Mouse (Mus musculus) hindbrain, embryonic 10.5 days (tissue): Measurements from ENCODE around the gene Phospho1. TPM values are rescaled to one million over a fixed set of nuclear protein-coding genes. Genes with fewer than 3 reads are reported as not detected.

Source experiments
- DNase-seq: peaks from one replicate; pipeline ENCODE4 v3.0.0-alpha.2; 2017; ENCODE audit warnings: low spot score
- H3K27ac ChIP-seq: fragments of 300-500 bp; sonication (generic); 2 replicates; pipeline ENCODE4 v1.5.1; 2016; ENCODE audit warnings: mild to moderate bottlenecking, moderate library complexity
- H3K27me3 ChIP-seq: fragments of 300-500 bp; sonication (generic); 2 replicates; pipeline ENCODE4 v1.6.1; 2016; ENCODE audit warnings: mild to moderate bottlenecking; ENCODE audit not compliant: poor library complexity, insufficient read depth, severe bottlenecking
- H3K36me3 ChIP-seq: fragments of 300-500 bp; sonication (generic); 2 replicates; pipeline ENCODE4 v1.6.1; 2016; ENCODE audit warnings: mild to moderate bottlenecking, moderate library complexity
- H3K4me1 ChIP-seq: fragments of 300-500 bp; sonication (generic); replicated peaks from 2 replicates; pipeline ENCODE4 v1.6.1; 2016; ENCODE audit warnings: mild to moderate bottlenecking
- H3K4me3 ChIP-seq: fragments of 300-500 bp; sonication (generic); 2 replicates; pipeline ENCODE4 v1.5.1; 2016; ENCODE audit warnings: mild to moderate bottlenecking, moderate library complexity
- H3K9me3 ChIP-seq: fragments of 300-500 bp; sonication (generic); 2 replicates; pipeline ENCODE4 v1.6.1; 2016; ENCODE audit warnings: mild to moderate bottlenecking, moderate library complexity
- WGBS: fragments of 180-500 bp; shearing (Covaris S2); methylation state at CpG from one replicate; pipeline ENCODE4 v1.1.7; 2016; 5-methylcytosine and 5-hydroxymethylcytosine counted together
- polyA plus RNA-seq: library from polyadenylated mRNA; unstranded; fragments of >200 nt; fragmentation: Nextera tagmentation; extraction: Ambion mirVana; gene quantifications from 2 replicates; pipeline ENCODE4 v1.2.1, GENCODE M21; 2016

The Phospho1 gene
- polyA plus RNA-seq, 1 experiment from 2014 or later, result 0.42 TPM

DNA sequence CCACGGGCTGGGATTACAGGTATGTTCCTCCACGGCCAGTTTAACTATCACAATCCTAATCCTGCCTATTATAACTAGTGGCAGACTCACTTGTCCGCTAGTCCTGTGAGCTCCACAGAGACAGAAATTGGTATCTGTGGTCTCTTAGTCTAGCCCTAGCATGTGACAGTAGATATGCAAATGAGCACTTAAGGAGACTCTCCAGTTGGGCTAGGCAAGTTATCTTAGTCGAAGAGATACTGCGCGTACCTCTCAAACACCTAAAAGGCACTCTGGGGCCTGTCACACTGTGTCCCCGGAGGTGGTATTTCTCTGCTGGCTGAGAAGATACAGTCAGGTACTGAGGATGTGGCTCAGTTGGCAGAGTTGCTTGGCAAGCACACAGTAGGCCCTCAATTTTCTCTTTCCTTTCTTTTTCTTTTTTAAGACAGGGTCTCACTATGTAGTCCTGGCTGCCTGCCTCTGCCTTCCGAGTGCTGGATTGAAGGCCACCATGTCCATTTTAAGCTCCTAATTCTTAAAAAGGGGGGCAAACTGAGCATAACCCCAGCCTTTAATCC is 31.3 kb upstream of the Phospho1 start:
- H3K4me3 ChIP-seq, result no peak overlapping the region
- H3K27me3 ChIP-seq, result peaks cover 29% of the 10 kb centered on the region
- H3K9me3 ChIP-seq, result no peaks in the 10 kb centered on the region
- no peak for DNase-seq
- no peak overlapping the region for H3K27ac ChIP-seq
- peaks cover 15% of the 10 kb centered on the region for H3K4me1 ChIP-seq
- H3K36me3 ChIP-seq, result no peaks in the 10 kb centered on the region
- WGBS, result 96% methylated on average over 8 of the region's 8 CpGs

DNA sequence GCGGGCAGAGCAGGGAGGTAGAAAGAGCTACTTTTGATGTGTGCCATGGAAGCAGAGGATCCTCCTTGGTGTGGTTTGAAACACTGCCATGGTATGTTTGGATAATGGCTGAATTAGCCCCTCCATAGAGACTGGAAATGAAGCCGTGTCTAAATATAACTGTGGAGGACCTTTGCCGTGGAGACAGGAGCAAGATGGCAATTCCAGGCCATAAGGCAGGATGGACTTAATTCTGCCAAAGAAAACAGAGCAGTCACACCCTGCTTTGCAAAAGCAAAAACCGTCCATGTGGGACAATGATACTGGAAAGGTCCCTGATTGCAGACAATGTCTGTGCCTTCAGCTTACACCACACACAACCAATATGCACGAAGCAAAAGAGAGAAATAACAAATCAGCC is 30.1 kb upstream of the Phospho1 start:
- no peaks in the 10 kb centered on the region for H3K36me3 ChIP-seq
- DNase-seq, result no peak
- H3K4me3 ChIP-seq, result no peak overlapping the region
- H3K27me3 ChIP-seq, result peaks cover 40% of the 10 kb centered on the region
- no peak overlapping the region for H3K27ac ChIP-seq
- WGBS, result 83% methylated on average over 5 of the region's 5 CpGs
- no peaks in the 10 kb centered on the region for H3K9me3 ChIP-seq
- peaks cover 15% of the 10 kb centered on the region for H3K4me1 ChIP-seq

DNA sequence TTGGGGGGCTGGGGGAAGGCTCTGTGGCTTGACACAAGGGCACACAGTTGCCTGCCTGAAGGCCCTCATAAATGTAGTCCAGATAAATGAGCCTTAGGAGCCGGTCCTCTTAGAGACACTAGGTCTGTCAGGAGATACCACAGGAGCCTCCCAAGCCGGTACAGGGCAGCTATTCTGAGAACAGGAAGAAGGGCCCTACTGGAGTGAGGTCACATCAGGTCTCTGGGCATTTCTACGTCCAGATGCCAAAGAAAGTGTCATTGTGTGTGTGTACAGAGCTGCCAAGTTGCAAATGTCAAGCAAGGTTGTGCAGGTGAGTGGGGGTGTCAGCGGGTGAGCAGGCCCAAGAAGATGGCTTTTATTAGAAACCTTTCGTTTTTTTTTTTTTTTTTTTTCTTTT is 28.7 kb upstream of the Phospho1 start:
- no peaks in the 10 kb centered on the region for H3K36me3 ChIP-seq
- H3K4me3 ChIP-seq, result no peak overlapping the region
- peaks cover 15% of the 10 kb centered on the region for H3K4me1 ChIP-seq
- WGBS, result 68% methylated on average over 5 of the region's 5 CpGs
- H3K9me3 ChIP-seq, result no peaks in the 10 kb centered on the region
- DNase-seq, result no peak
- H3K27ac ChIP-seq, result no peak overlapping the region
- peaks cover 40% of the 10 kb centered on the region for H3K27me3 ChIP-seq

DNA sequence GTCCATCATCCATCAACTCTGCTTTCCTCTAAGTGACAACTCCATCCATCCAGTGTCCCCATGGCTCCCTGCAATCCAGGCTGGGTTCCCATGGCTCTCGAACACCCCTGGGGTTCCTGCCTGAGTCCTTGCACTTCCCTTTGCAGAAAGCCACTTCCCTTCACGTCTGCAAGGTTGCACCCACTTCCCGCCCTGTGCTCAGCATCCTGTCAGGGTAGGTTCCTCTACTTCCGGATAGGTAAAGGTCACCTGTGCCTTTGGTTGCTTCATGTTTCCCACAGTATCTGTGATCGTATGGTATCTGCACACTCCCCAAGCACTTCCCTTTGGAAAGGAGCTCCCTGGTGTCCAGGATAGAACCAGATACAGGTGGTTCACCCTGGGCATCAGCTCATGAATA is 19.3 kb upstream of the Phospho1 start:
- Histone ChIP-seq H3K4me3 (no peak overlapping the region), H3K27ac (0 out of 2 replicates have a peak overlapping the region, but pooled peaks have one; percentile 23), H3K27me3 (no peaks in the 10 kb centered on the region), H3K9me3 (peaks cover 12% of the 10 kb centered on the region), H3K4me1 (peaks cover 17% of the 10 kb centered on the region), H3K36me3 (0 out of 2 replicates have a peak, but pooled peaks cover 6% of the 10 kb centered on the region)
- DNase-seq, result no peak
- WGBS, result 69% methylated on average over 5 of the region's 5 CpGs

DNA sequence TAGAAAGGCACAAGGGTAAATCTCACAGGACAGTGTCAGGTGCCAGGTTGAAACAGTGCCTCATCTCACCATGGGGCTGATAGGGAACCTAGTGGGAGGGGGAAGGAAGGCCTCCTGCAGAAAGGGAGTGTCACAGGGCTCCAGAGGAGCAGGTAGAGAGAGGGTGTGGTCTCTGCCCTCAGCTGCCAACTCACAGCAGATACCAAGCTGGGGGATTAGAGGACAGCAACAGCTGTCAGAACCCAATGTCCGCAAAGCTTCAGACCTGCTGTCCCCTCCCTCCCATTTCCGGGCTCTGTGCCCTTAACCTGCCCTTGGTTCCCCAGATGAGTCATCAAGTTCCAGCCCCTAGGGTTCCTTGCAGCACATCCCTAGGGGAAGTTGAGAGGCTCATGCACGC is 18.8 kb upstream of the Phospho1 start:
- WGBS, result 48% methylated on average over 3 of the region's 3 CpGs
- H3K4me3 ChIP-seq, result no peak overlapping the region
- no peak for DNase-seq
- H3K27ac ChIP-seq, result 0 out of 2 replicates have a peak overlapping the region, but pooled peaks have one; percentile 23
- H3K4me1 ChIP-seq, result peaks cover 23% of the 10 kb centered on the region
- 0 out of 2 replicates have a peak, but pooled peaks cover 6% of the 10 kb centered on the region for H3K36me3 ChIP-seq
- H3K27me3 ChIP-seq, result no peaks in the 10 kb centered on the region
- peaks cover 12% of the 10 kb centered on the region for H3K9me3 ChIP-seq

DNA sequence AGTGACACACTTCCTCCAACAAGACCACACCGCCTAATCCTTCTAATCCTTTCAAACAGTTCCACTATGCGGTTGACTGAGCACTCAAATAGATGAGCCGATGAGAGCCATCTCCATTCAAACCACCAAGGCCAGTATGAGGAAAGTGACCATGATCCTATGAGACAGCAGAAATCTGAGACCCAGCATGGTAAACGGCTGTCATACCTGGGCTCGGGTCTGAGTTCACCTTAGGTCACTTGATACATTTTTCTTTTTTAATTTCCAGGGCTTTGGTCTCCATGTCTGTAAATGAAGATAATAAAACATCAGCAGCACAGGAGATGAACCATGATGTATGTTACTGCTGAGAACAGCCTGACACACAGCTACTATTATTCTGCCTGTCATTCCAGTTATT is 16.4 kb upstream of the Phospho1 start:
- no peak for DNase-seq
- Histone ChIP-seq H3K4me3 (no peak overlapping the region), H3K4me1 (peaks cover 35% of the 10 kb centered on the region), H3K27me3 (no peaks in the 10 kb centered on the region), H3K9me3 (peaks cover 12% of the 10 kb centered on the region), H3K27ac (peak overlapping the region; percentile 66), H3K36me3 (0 out of 2 replicates have a peak, but pooled peaks cover 6% of the 10 kb centered on the region)
- WGBS, result 96% methylated on average over 5 of the region's 5 CpGs

DNA sequence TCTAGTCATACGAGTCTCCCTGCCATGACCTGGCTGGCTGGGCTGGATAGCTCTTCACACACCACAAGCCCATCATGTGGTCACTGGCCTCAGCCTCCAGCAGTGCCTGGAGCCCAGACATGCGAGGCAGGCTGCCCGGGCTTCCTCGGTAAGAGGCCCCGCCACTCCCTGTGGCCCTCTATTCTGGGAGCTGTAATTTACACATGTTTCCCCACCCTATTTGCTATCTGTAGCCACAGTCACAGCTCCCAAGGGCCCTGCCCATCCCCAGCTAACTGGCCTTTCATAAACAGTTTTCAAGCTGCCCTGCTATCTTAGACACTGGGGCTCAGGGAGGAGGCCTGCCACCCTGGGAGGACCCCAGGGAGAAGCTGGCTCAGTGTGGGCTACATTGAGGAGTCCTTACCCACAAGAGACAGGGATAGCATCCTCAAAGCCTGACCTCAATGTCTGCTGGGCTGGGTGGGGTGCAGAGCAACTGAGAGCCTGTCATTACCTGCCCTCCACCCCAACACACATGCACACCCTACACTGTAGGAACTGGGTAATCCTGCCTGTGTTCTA is 15.8 kb upstream of the Phospho1 start:
- 74% methylated on average over 5 of the region's 5 CpGs for whole genome bisulfite sequencing
- Histone ChIP-seq H3K36me3 (0 out of 2 replicates have a peak, but pooled peaks cover 6% of the 10 kb centered on the region), H3K4me3 (no peak overlapping the region), H3K9me3 (peaks cover 12% of the 10 kb centered on the region), H3K4me1 (peaks cover 35% of the 10 kb centered on the region), H3K27me3 (no peaks in the 10 kb centered on the region), H3K27ac (peak overlapping the region; percentile 66)
- no peak for DNase-seq

DNA sequence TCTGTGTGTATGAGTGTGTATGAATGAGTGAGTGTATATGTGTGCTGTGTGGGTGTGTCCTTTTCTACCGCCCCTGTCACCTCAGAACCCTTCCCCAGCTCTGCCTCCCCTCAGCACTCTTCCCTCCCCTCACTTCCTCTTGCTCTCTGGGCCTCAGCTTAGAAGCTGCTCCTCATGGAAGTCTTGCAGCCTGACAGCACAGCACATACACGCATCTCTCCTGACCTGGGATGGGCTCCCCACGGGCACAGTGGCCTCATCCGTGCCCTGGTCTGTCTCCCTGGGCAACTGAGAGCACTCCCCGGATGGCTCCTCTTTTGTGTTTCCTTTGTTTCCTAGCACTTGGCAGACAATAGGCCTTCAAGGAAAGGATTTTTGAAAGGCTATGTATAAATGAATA is 14.7 kb upstream of the Phospho1 start:
- peak; percentile 65 for DNase-seq
- 19% methylated on average over 5 of the region's 5 CpGs for WGBS
- no peaks in the 10 kb centered on the region for H3K27me3 ChIP-seq
- H3K4me3 ChIP-seq, result no peak overlapping the region; the same call in 1 of the 2 replicates
- peak overlapping the region; percentile 83 for H3K27ac ChIP-seq
- H3K36me3 ChIP-seq, result 0 out of 2 replicates have a peak, but pooled peaks cover 6% of the 10 kb centered on the region
- peaks cover 12% of the 10 kb centered on the region for H3K9me3 ChIP-seq
- peaks cover 35% of the 10 kb centered on the region for H3K4me1 ChIP-seq

DNA sequence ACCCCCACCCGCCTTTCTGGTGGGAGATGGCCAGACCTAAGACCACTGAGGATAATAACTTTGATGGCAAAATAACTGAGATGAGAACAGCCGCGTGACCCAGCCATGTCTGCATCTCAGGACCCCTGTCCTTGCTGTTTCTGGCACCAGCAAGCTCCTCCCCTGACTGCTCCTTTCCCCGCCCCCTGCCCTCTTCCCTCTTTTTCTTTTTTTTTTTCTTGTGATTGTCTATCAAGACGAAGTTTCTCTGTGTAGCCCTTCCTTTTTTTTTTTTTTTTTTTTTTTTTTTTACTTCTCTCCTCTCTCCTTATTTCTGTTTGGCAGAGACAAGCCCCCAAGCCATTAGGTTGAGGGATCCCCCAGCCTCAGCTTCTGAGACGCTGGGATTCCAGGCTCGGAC is 13.5 kb upstream of the Phospho1 start:
- WGBS, result 52% methylated on average over 7 of the region's 7 CpGs
- peak overlapping the region; percentile 83 for H3K27ac ChIP-seq
- H3K4me3 ChIP-seq, result no peak overlapping the region
- H3K9me3 ChIP-seq, result peaks cover 12% of the 10 kb centered on the region
- peaks cover 31% of the 10 kb centered on the region for H3K4me1 ChIP-seq
- no peak for DNase-seq
- H3K27me3 ChIP-seq, result no peaks in the 10 kb centered on the region
- 0 out of 2 replicates have a peak, but pooled peaks cover 6% of the 10 kb centered on the region for H3K36me3 ChIP-seq

DNA sequence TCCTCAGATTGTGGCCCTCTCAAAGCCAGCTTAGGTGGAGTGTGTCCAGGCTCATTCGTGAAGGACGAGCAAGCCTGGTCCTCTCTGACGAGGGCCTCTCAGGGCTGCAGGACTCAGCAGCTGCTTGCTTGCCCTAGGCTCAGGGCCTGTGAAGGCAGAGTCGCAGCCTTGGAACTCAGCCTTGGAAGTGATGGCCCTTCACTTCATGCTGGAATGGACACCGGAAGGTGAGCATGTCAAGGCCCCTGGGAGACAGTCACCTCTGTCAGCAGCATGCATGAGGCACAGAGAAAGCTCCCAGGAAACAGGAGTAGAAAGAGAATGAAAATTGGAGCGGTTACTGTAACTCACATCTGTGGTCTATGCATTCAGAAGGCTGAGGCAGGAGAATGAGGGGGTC is 12.6 kb upstream of the Phospho1 start:
- Histone ChIP-seq H3K36me3 (0 out of 2 replicates have a peak, but pooled peaks cover 6% of the 10 kb centered on the region), H3K27me3 (no peaks in the 10 kb centered on the region), H3K9me3 (peaks cover 8% of the 10 kb centered on the region), H3K4me1 (peaks cover 31% of the 10 kb centered on the region), H3K4me3 (no peak overlapping the region), H3K27ac (peak overlapping the region; percentile 37; the same call in 1 of the 2 replicates)
- WGBS, result 89% methylated on average over 6 of the region's 6 CpGs
- DNase-seq, result no peak

DNA sequence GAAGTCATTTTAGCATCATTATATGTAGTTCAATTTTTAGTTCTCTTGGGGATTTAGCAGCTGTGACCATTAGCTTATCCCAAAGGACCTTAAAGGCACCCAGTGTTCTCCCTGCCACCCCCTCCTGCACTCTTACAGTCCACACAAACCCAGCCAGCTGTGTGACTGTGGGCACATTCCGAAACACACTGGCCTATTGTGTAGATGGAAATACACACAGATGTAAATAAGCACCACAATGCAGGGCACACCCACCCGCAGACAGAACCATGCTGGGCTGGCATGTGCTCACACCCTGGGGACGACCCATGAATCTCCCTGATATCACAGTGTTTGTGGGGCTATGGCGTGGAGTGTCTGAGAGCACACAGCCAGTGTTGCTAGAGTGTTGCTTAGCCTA is 12.1 kb upstream of the Phospho1 start:
- WGBS, result 67% methylated on average over 4 of the region's 4 CpGs
- Histone ChIP-seq H3K36me3 (0 out of 2 replicates have a peak, but pooled peaks cover 6% of the 10 kb centered on the region), H3K4me3 (no peak overlapping the region), H3K27ac (no peak overlapping the region), H3K9me3 (peaks cover 8% of the 10 kb centered on the region), H3K4me1 (peaks cover 31% of the 10 kb centered on the region), H3K27me3 (no peaks in the 10 kb centered on the region)
- no peak for DNase-seq

DNA sequence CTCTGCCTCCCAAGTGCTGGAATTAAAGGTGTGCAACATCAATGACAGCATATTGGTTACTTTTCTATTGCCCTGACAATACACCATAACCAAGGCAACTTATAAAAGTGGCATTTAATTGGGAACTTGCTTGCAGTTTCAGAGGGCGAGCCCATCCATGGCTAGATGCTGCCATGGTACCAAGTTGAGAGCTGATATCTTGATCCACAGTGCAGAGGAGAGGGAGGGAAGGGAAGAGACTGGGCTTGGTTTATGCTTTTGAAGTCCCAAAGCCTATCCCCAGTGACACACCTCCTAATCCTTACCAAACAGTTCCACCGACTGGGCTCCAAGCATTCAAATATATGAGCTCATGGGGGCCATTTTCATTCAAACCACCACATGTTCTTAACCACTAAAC is 10.2 kb upstream of the Phospho1 start:
- DNase-seq, result no peak
- Histone ChIP-seq H3K4me1 (peaks cover 27% of the 10 kb centered on the region), H3K27me3 (no peaks in the 10 kb centered on the region), H3K36me3 (no peaks in the 10 kb centered on the region), H3K9me3 (no peaks in the 10 kb centered on the region), H3K27ac (no peak overlapping the region), H3K4me3 (no peak overlapping the region)
- 82% methylated on average over 2 of the region's 2 CpGs for WGBS

DNA sequence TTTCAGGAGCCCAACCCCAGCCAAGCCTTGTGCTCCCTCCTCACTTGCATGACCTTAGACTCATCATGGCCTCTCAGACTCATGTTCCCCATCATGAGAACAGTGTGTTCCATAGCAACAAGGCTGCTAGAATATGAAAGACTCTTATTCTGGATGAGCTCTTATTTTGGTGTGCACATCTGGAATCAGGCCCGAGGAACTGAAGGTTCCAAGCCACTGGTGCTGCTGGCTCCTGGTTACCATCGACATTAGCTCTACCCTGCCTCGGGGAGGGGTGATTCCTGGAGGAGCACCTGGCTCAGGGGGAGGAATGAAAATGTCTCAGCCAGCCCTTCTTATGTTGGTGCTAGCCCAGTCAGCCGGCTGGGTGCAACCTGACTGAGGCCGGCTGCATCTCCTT is 9.4 kb upstream of the Phospho1 start:
- H3K27me3 ChIP-seq, result no peaks in the 10 kb centered on the region
- no peak overlapping the region for H3K27ac ChIP-seq
- 74% methylated on average over 5 of the region's 5 CpGs for WGBS
- H3K36me3 ChIP-seq, result no peaks in the 10 kb centered on the region
- no peak for DNase-seq
- no peak overlapping the region for H3K4me3 ChIP-seq
- no peaks in the 10 kb centered on the region for H3K9me3 ChIP-seq
- peaks cover 19% of the 10 kb centered on the region for H3K4me1 ChIP-seq
